Mouse (Mus musculus) heart, embryonic 10.5 days (tissue): Measurements from ENCODE around the gene Snd1. TPM values are rescaled to one million over a fixed set of nuclear protein-coding genes. Genes with fewer than 3 reads are reported as not detected.
"Not testable (repeated sequence)": the region's sequence is repeated elsewhere in the genome, so short reads cannot be mapped to it uniquely, and the experiment has no call there.

Experiments used
- DNase-seq: peaks from one replicate; pipeline ENCODE4 v3.0.0-alpha.2; 2017; ENCODE audit warnings: low spot score
- H3K27ac ChIP-seq: fragments of 300-500 bp; sonication (generic); 2 replicates; pipeline ENCODE4 v1.5.1; 2016; ENCODE audit warnings: mild to moderate bottlenecking
- H3K27me3 ChIP-seq: fragments of 300-500 bp; sonication (generic); 2 replicates; pipeline ENCODE4 v1.6.1; 2016; ENCODE audit warnings: mild to moderate bottlenecking; ENCODE audit not compliant: poor library complexity, insufficient read depth, severe bottlenecking
- H3K36me3 ChIP-seq: fragments of 300-500 bp; sonication (generic); 2 replicates; pipeline ENCODE4 v1.6.1; 2016; ENCODE audit warnings: mild to moderate bottlenecking, moderate library complexity
- H3K4me1 ChIP-seq: fragments of 300-500 bp; sonication (generic); 2 replicates; pipeline ENCODE4 v1.6.1; 2016; ENCODE audit warnings: mild to moderate bottlenecking
- H3K4me3 ChIP-seq: fragments of 300-500 bp; sonication (generic); 2 replicates; pipeline ENCODE4 v1.5.1; 2016; ENCODE audit warnings: mild to moderate bottlenecking, moderate library complexity
- H3K9me3 ChIP-seq: fragments of 300-500 bp; sonication (generic); 2 replicates; pipeline ENCODE4 v1.6.1; 2016; ENCODE audit warnings: mild to moderate bottlenecking, moderate library complexity
- WGBS: fragments of 180-500 bp; shearing (Covaris S2); methylation state at CpG from one replicate; pipeline ENCODE4 v1.1.7; 2016; 5-methylcytosine and 5-hydroxymethylcytosine counted together
- polyA plus RNA-seq: library from polyadenylated mRNA; unstranded; fragments of >200 nt; fragmentation: Nextera tagmentation; extraction: Ambion mirVana; gene quantifications from 2 replicates; pipeline ENCODE4 v1.2.1, GENCODE M21; 2016

The Snd1 gene
- polyA plus RNA-seq, 1 experiment from 2014 or later: 120 TPM

- no peak overlapping the region for H3K4me3 ChIP-seq
- DNase-seq: no peak
- H3K9me3 ChIP-seq: no peaks in the 10 kb centered on the region
- H3K27me3 ChIP-seq: peaks cover 12% of the 10 kb centered on the region; the same call in 1 of the 2 replicates
- peaks cover 18% of the 10 kb centered on the region for H3K4me1 ChIP-seq
- H3K36me3 ChIP-seq: no peaks in the 10 kb centered on the region
- WGBS: 49% methylated on average over 4 of the region's 4 CpGs
- H3K27ac ChIP-seq: no peak overlapping the region
These were observed 429.5 kb downstream of the Snd1 start for GRCm38 (mm10) chr6:28904417-28904816.

GRCm38 (mm10) chr6:28905301-28905700, 430.4 kb downstream of the Snd1 start:
- Histone ChIP-seq H3K36me3 (no peaks in the 10 kb centered on the region), H3K4me1 (peaks cover 18% of the 10 kb centered on the region), H3K4me3 (no peak overlapping the region), H3K9me3 (no peaks in the 10 kb centered on the region), H3K27ac (no peak overlapping the region), H3K27me3 (peaks cover 9% of the 10 kb centered on the region; the same call in 1 of the 2 replicates)
- no peak for DNase-seq
- 68% methylated on average over 8 of the region's 8 CpGs for WGBS

DNA sequence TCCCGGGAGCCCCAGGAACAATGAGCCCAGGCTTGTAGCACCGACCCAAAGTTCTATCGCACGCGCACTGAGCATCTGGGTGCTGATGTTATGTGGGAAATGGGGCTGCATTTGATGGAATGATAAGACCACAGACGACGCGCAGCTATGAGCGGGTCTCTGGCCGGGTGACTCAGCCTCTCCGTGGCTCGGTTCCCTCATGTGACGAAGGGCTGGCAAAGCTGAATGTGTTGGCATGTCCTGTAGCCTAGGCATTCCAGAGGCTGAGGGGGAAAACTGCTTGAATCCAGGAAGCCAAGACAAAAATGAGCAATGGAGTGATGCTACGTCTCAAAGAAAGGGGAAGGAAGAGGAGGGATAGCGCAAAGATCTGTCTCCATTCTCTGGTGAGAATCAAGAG, 434.9 kb downstream of the Snd1 start:
- no peak overlapping the region for H3K4me3 ChIP-seq
- peaks cover 9% of the 10 kb centered on the region; the same call in 1 of the 2 replicates for H3K27me3 ChIP-seq
- peaks cover 12% of the 10 kb centered on the region; the same call in 1 of the 2 replicates for H3K4me1 ChIP-seq
- 77% methylated on average over 15 of the region's 15 CpGs for WGBS
- H3K9me3 ChIP-seq: no peaks in the 10 kb centered on the region
- H3K27ac ChIP-seq: no peak overlapping the region
- H3K36me3 ChIP-seq: no peaks in the 10 kb centered on the region
- no peak for DNase-seq

- 34% methylated on average over 1 of the region's 1 CpGs for WGBS
- H3K27me3 ChIP-seq: 0 out of 2 replicates have a peak, but pooled peaks cover 4% of the 10 kb centered on the region
- H3K9me3 ChIP-seq: peaks cover 6% of the 10 kb centered on the region; the same call in 1 of the 2 replicates
- peaks cover 8% of the 10 kb centered on the region; the same call in 1 of the 2 replicates for H3K4me1 ChIP-seq
- H3K4me3 ChIP-seq: no peak overlapping the region
- H3K36me3 ChIP-seq: no peaks in the 10 kb centered on the region
- DNase-seq: no peak
- H3K27ac ChIP-seq: no peak overlapping the region
These were observed 440.0 kb downstream of the Snd1 start for GRCm38 (mm10) chr6:28914981-28915380.

- Histone ChIP-seq H3K36me3 (no peaks in the 10 kb centered on the region), H3K9me3 (peaks cover 6% of the 10 kb centered on the region; the same call in 1 of the 2 replicates), H3K4me3 (no peak overlapping the region), H3K27ac (peak overlapping the region; percentile 52; the same call in 1 of the 2 replicates), H3K4me1 (peaks cover 8% of the 10 kb centered on the region; the same call in 1 of the 2 replicates), H3K27me3 (0 out of 2 replicates have a peak, but pooled peaks cover 4% of the 10 kb centered on the region)
- WGBS: 52% methylated on average over 8 of the region's 8 CpGs
- DNase-seq: no peak
These were observed 441.7 kb downstream of the Snd1 start for GRCm38 (mm10) chr6:28916630-28917029.

GRCm38 (mm10) chr6:28919346-28919745, 444.4 kb downstream of the Snd1 start:
- Histone ChIP-seq H3K4me1 (peaks cover 8% of the 10 kb centered on the region; the same call in 1 of the 2 replicates), H3K27me3 (no peaks in the 10 kb centered on the region), H3K4me3 (no peak overlapping the region), H3K9me3 (peaks cover 6% of the 10 kb centered on the region; the same call in 1 of the 2 replicates), H3K27ac (no peak overlapping the region), H3K36me3 (no peaks in the 10 kb centered on the region)
- WGBS: 58% methylated on average over 6 of the region's 6 CpGs
- no peak for DNase-seq

GRCm38 (mm10) chr6:28922371-28922770, 447.4 kb downstream of the Snd1 start:
- no peak overlapping the region for H3K4me3 ChIP-seq
- H3K4me1 ChIP-seq: no peaks in the 10 kb centered on the region
- H3K9me3 ChIP-seq: no peaks in the 10 kb centered on the region
- H3K27ac ChIP-seq: no peak overlapping the region
- no peaks in the 10 kb centered on the region for H3K27me3 ChIP-seq
- 86% methylated on average over 12 of the region's 12 CpGs for WGBS
- H3K36me3 ChIP-seq: no peaks in the 10 kb centered on the region
- no peak for DNase-seq

- H3K9me3 ChIP-seq: no peaks in the 10 kb centered on the region
- H3K27me3 ChIP-seq: no peaks in the 10 kb centered on the region
- no peak for DNase-seq
- no peaks in the 10 kb centered on the region for H3K4me1 ChIP-seq
- no peaks in the 10 kb centered on the region for H3K36me3 ChIP-seq
- WGBS: 67% methylated on average over 11 of the region's 11 CpGs
- H3K27ac ChIP-seq: no peak overlapping the region
- H3K4me3 ChIP-seq: no peak overlapping the region
These were observed 448.3 kb downstream of the Snd1 start for GRCm38 (mm10) chr6:28923091-28923824.

GRCm38 (mm10) chr6:28923837-28924236, 448.9 kb downstream of the Snd1 start:
- Histone ChIP-seq H3K4me3 (no peak overlapping the region), H3K4me1 (no peaks in the 10 kb centered on the region), H3K27me3 (no peaks in the 10 kb centered on the region), H3K36me3 (no peaks in the 10 kb centered on the region), H3K27ac (no peak overlapping the region), H3K9me3 (no peaks in the 10 kb centered on the region)
- DNase-seq: no peak
- 80% methylated on average over 10 of the region's 10 CpGs for WGBS

GRCm38 (mm10) chr6:28927987-28928386, 453.0 kb downstream of the Snd1 start:
- H3K27ac ChIP-seq, H3K4me3 ChIP-seq, DNase-seq, H3K36me3 ChIP-seq, H3K27me3 ChIP-seq, H3K9me3 ChIP-seq: not testable (repeated sequence)
- peaks cover 18% of the 10 kb centered on the region for H3K4me1 ChIP-seq
- WGBS: 93% methylated on average over 13 of the region's 24 CpGs

DNA sequence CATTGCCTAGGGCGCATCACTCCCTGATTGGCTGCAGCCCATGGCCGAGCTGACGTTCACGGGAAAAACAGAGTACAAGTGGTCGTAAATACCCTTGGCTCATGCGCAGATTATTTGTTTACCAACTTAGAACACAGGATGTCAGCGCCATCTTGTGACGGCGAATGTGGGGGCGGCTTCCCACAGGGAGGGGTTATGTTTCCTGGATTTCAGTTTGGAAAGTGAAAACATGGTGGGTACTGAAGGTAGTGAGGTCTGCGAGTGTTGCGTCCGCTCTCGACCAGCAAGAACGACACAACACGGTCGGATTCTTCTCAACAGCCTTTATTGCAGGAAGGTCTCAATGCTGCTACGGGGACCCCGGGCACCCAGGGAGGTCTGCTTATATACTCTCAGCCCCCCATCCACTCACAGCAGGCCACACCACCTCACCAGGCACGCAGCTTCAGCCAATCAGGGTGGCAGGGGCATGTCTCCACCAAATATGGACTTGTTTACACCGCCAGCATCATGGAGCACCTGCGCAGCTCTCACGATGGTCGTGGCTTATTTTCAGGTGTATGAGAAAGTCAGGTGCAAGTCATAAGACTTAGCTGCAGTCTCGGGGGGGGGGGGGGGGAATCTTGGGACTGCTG, 454.3 kb downstream of the Snd1 start:
- not testable (repeated sequence) for H3K9me3 ChIP-seq, H3K4me3 ChIP-seq, DNase-seq, H3K27me3 ChIP-seq, H3K36me3 ChIP-seq, H3K27ac ChIP-seq
- 82% methylated on average over 20 of the region's 25 CpGs for WGBS
- peaks cover 18% of the 10 kb centered on the region for H3K4me1 ChIP-seq

DNA sequence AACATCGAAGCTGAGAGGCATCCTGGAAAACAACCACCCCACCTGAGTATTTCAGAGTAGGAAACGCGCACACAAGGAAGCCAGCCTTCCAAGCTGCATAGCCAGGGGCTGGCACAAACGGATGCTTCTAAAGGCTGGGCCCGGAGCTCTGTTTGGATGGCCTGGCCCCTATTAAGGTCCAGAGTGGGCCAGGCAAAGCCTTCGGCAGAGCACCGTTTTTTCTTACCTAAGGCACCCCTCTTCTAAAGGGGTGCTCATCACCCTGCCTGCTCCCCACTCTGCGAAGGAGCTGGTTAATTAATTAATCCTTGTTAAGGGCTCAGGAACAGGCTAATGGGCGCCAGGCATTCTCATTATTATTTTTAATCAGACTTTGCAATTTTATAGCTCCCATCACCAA, 456.3 kb downstream of the Snd1 start:
- Histone ChIP-seq H3K27me3 (no peaks in the 10 kb centered on the region), H3K4me3 (peak overlapping the region; percentile 55), H3K4me1 (peaks cover 18% of the 10 kb centered on the region), H3K27ac (peak overlapping the region; percentile 69; the same call in 1 of the 2 replicates), H3K9me3 (no peaks in the 10 kb centered on the region), H3K36me3 (no peaks in the 10 kb centered on the region)
- no peak for DNase-seq
- WGBS: 35% methylated on average over 9 of the region's 9 CpGs

- Histone ChIP-seq H3K27me3 (no peaks in the 10 kb centered on the region), H3K4me3 (peak overlapping the region; percentile 55), H3K36me3 (no peaks in the 10 kb centered on the region), H3K9me3 (no peaks in the 10 kb centered on the region), H3K27ac (peak overlapping the region; percentile 69), H3K4me1 (peaks cover 18% of the 10 kb centered on the region)
- peak; percentile 78 for DNase-seq
- WGBS: 2% methylated on average over 13 of the region's 13 CpGs
These were observed 456.8 kb downstream of the Snd1 start for GRCm38 (mm10) chr6:28931636-28932327.
